Mouse (Mus musculus) neural tube, embryonic 14.5 days (tissue): ENCODE results near the gene Olfr807. TPM values are rescaled to one million over a fixed set of nuclear protein-coding genes. Genes with fewer than 3 reads are reported as not detected.

Experiments used
- microRNA-seq: library from miRNA; unstranded; fragments of <30 nt; microRNA quantifications from one replicate; pipeline ENCODE4, GENCODE M21; 2016
- polyA plus RNA-seq: library from polyadenylated mRNA; unstranded; fragments of >200 nt; fragmentation: Nextera tagmentation; extraction: Ambion mirVana; gene quantifications from 2 replicates; pipeline ENCODE4 v1.2.1, GENCODE M21; 2014

The Olfr807 gene
- polyA plus RNA-seq, 1 experiment from 2014 or later: not detected

Small RNA genes within 50 kb of the gene (microRNA-seq; reads per million reads assigned to microRNA genes)
- not detected for gene Gm24485

Other genes with a start within 250 kb of the Olfr807 start
- gene Olfr791, start 236.0 kb downstream of the Olfr807 start, polyA plus RNA-seq: not detected in 2 replicates
- not detected in 2 replicates for gene Olfr792, start 218.6 kb downstream of the Olfr807 start, polyA plus RNA-seq
- gene Olfr794, start 190.1 kb downstream of the Olfr807 start, polyA plus RNA-seq: not detected in 2 replicates
- not detected in 2 replicates for gene Olfr796, start 145.2 kb downstream of the Olfr807 start, polyA plus RNA-seq
- not detected in 2 replicates for gene Olfr798, start 129.9 kb downstream of the Olfr807 start, polyA plus RNA-seq
- not detected in 2 replicates for gene Olfr799, start 120.3 kb downstream of the Olfr807 start, polyA plus RNA-seq
- gene Olfr800, start 100.1 kb downstream of the Olfr807 start, polyA plus RNA-seq: not detected in 2 replicates
- not detected in 2 replicates for gene Olfr801, start 83.9 kb downstream of the Olfr807 start, polyA plus RNA-seq
- 0.07 TPM in 1 of 2 replicates, not detected in the other for gene Olfr802, start 69.6 kb downstream of the Olfr807 start, polyA plus RNA-seq
- gene Olfr803, start 63.5 kb downstream of the Olfr807 start, polyA plus RNA-seq: not detected in 2 replicates
- not detected in 2 replicates for gene Olfr804, start 54.6 kb downstream of the Olfr807 start, polyA plus RNA-seq
- gene Olfr805, start 28.4 kb downstream of the Olfr807 start, polyA plus RNA-seq: not detected in 2 replicates
- not detected in 2 replicates for gene Olfr806, start 15.9 kb downstream of the Olfr807 start, polyA plus RNA-seq
- not detected in 2 replicates for gene Olfr808, start 7.7 kb upstream of the Olfr807 start, polyA plus RNA-seq
- not detected in 2 replicates for gene Olfr809, start 16.8 kb upstream of the Olfr807 start, polyA plus RNA-seq
- gene Olfr810, start 37.1 kb upstream of the Olfr807 start, polyA plus RNA-seq: not detected in 2 replicates
- gene Olfr811, start 46.6 kb upstream of the Olfr807 start, polyA plus RNA-seq: not detected in 2 replicates
- gene Olfr812, start 88.3 kb upstream of the Olfr807 start, polyA plus RNA-seq: not detected in 2 replicates
- not detected in 2 replicates for gene Olfr813, start 97.6 kb upstream of the Olfr807 start, polyA plus RNA-seq
- not detected in 2 replicates for gene Olfr814, start 122.1 kb upstream of the Olfr807 start, polyA plus RNA-seq
- not detected in 2 replicates for gene Olfr815, start 148.1 kb upstream of the Olfr807 start, polyA plus RNA-seq
- not detected in 2 replicates for gene Olfr816, start 157.8 kb upstream of the Olfr807 start, polyA plus RNA-seq
- gene Olfr818, start 191.3 kb upstream of the Olfr807 start, polyA plus RNA-seq: not detected in 2 replicates
- gene Olfr819, start 209.5 kb upstream of the Olfr807 start, polyA plus RNA-seq: not detected in 2 replicates
- not detected in 2 replicates for gene Olfr247, start 218.3 kb upstream of the Olfr807 start, polyA plus RNA-seq
- not detected in 2 replicates for gene Gm10310, start 227.3 kb upstream of the Olfr807 start, polyA plus RNA-seq